Mouse (Mus musculus) retina, embryonic 14.5 days (tissue): ENCODE measurements around the gene Plod3.

Experiments
- DNase-seq: peaks from one replicate; pipeline ENCODE4 v3.0.0-alpha.2; 2015; ENCODE audit warnings: low spot score

The Plod3 gene

GRCm38 (mm10) chr5:137025132-137025531 lies 38.3 kb downstream of the Plod3 start:
- peak; percentile 85 for DNase-seq

GRCm38 (mm10) chr5:137026092-137026491 lies 39.3 kb downstream of the Plod3 start, which contains the start of gene Vgf:
Gene Vgf (plus strand): TSS chr5:137026392.
- DNase-seq = no peak

GRCm38 (mm10) chr5:137028561-137029272 lies 41.9 kb downstream of the Plod3 start:
- no peak for DNase-seq

- no peak for DNase-seq
Observed at GRCm38 (mm10) chr5:137029273-137029585, 42.4 kb downstream of the Plod3 start.

GRCm38 (mm10) chr5:137029643-137030415 lies 43.0 kb downstream of the Plod3 start:
- peak; percentile 97 for DNase-seq

- DNase-seq = no peak
Observed at GRCm38 (mm10) chr5:137030416-137030810, 43.6 kb downstream of the Plod3 start.

- DNase-seq = no peak
Observed at GRCm38 (mm10) chr5:137031076-137032032, 44.5 kb downstream of the Plod3 start.

- peak; percentile 33 for DNase-seq
Observed at GRCm38 (mm10) chr5:137032033-137032421, 45.2 kb downstream of the Plod3 start.

GRCm38 (mm10) chr5:137032641-137033074 lies 45.8 kb downstream of the Plod3 start:
- DNase-seq = peak; percentile 86

- no peak for DNase-seq
Observed at GRCm38 (mm10) chr5:137036211-137036610, 49.4 kb downstream of the Plod3 start.

GRCm38 (mm10) chr5:137039453-137039852 lies 52.6 kb downstream of the Plod3 start:
- no peak for DNase-seq

GRCm38 (mm10) chr5:137041442-137041841 lies 54.6 kb downstream of the Plod3 start:
- DNase-seq = no peak

GRCm38 (mm10) chr5:137043997-137044396 lies 57.2 kb downstream of the Plod3 start:
- DNase-seq = no peak

GRCm38 (mm10) chr5:137045402-137046323 lies 58.8 kb downstream of the Plod3 start, which contains the start of gene Ap1s1:
Gene Ap1s1 (minus strand): TSS chr5:137046135.
- peak; percentile 99 for DNase-seq
